Mouse (Mus musculus): ENCODE measurements around the gene Syn2.

Gene Syn2

DNA sequence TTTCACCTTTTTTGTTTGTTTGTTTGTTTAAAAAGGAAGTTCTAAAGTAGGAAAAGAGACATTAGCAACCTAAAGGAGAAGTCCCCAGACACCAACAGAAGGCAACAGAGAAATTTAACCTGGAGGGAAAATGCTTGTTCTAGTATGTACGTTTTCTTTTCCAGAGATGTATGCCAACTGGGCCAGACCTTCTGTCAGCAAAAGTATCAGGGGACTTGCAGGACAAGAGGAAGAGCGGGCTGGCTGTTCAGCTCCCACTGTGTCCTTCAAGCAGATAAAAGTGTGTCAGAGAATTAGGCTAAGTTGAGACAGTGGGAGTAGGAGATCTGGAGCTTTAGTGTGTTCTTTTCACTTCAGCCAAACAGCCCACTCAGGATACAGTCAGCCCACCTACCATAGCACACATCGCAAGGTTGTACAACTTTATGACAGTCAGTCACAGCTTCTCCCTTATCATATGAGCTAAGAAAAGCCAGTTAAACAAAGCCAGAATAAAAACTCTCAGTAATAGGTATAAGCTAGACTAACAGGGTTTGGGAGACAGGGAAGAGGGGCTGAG, 110.9 kb downstream of the Syn2 start:
- DNase-seq (ENCODE audit: low spot score in 2 of 2): no peak

DNA sequence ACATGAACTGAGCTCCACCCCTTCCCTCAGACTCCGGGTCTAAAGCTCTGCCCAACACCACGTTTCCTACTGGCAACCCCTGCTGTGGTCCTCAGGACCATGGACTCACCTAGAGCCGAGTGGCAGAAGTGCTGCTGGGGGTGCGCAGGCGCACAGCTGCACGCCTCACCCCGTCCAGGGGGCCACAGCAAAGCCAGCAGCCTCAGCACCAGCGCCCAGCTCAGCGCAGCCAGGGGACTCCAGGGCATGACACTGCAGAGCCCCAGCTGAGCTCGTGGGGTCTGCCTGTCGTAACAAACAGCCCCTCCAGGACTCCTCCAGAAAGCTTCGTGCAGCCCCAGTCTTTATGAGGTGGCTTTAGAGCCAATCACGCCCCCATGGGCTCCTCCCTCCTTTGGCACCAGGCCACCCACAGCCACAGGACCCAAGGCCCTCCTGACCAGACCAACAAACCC, 116.9 kb downstream of the Syn2 start:
- no peak for DNase-seq (ENCODE audit: low spot score in 2 of 2)

- no peak for DNase-seq (ENCODE audit: low spot score in 2 of 2)
Measured at GRCm38 (mm10) chr6:115252099-115252873, 117.6 kb downstream of the Syn2 start, which contains the start of gene Timp4. Timp4 (minus strand) TSS chr6:115252205.

GRCm38 (mm10) chr6:115255171-115255570, 120.5 kb downstream of the Syn2 start:
- no peak for DNase-seq (ENCODE audit: low spot score in 2 of 2)

DNA sequence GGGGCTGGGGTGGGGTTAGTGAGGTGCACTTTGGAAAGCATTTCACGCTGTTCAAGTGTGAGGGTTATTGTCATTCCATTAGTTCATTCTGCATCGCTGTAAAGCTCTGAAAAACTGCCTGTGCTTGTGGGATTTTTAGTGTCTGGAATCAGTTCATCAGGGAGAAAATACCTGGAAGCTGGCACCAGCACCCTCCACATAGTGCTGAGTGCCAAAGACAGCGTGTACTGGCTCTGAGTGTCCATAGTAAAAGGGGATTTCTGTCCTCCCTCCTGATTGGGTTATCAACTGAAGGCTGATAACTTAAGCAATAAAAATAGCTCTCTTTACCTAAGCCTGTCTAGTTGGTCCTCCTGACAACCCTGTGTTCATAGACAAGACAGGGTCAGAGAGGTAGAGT, 125.8 kb downstream of the Syn2 start:
- no peak for DNase-seq (ENCODE audit: low spot score in 2 of 2)

DNA sequence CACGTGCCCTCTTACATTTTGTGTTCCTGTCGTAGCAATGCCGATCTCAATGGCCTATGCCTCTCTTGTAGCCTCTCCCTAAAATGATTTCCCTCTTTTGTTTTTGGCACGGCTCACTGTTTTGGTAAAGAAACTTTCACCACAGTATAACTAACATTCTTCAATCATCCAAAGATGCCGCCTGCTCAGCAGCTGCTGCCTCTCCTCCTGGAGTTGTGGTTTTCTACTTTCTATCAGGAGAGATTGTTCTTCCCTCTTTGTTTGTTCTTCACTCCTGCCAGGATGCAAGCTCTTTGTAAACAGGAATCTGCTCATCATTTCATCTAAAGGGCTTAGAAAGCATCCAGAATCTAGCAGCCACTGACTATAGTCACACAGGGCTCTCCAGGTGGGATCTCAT, 132.1 kb downstream of the Syn2 start:
- no peak for DNase-seq (ENCODE audit: low spot score in 2 of 2)

DNA sequence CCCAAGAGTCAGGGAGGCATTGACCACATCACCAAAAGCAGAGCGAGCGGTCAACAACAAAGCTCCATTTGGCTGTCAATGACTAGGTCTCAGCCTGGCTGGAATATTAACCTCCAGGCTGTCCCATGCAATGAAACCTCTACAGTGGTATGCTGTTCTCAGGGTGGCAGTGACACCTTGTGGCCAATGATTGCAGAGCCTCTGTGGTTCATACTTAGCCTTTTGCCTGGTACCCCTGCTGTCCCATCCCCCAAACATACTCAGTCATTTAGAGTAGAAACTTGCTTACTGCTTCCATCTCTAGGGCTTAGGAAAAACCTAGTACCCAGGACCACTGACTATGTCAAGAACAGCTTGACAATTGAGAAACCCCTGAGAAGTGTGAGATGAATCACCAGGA, 133.2 kb downstream of the Syn2 start:
- DNase-seq (ENCODE audit: low spot score in 2 of 2): no peak

DNA sequence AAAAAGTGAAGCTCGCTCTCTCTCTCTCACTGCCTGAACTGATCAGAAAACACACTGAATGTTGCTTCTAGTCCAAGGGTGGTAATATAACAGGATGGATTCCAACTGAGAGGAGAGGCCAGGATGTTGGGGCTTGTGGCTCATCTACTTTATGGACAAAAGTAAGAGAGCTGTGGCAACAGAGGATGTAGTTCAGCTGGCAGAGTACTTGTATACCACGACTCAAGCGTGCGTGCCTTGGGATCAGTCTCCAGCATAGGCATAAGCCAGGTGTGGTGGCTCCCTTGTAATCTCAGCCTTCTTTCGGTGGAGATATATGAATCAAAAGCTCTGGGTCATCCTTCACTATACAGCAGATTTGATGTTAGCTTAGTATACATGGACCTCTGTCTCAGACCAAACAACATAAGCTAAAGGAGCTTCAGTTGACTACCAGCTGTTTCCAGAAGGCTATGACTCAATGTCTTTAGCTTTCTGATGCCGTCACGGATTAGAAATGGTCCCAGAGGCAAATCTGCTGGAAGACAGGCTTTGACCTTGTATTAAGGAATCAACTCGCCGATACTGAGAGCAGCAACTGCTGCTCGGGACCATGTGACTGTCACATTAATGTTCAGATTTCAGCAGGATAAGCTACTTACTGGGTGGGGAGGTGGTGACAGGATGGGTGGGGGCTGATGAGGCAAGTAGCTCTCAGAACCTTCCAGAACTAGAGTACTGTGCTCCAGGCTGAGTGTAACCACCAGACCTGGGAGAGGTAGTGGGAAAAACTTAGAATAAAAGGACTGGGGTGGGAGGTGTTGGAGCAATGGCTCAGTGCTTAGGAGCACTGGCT, 134.1 kb downstream of the Syn2 start:
- no peak for DNase-seq (ENCODE audit: low spot score in 2 of 2)

- DNase-seq (ENCODE audit: low spot score in 2 of 2): no peak
Measured at GRCm38 (mm10) chr6:115269561-115269960, 134.9 kb downstream of the Syn2 start.

DNA sequence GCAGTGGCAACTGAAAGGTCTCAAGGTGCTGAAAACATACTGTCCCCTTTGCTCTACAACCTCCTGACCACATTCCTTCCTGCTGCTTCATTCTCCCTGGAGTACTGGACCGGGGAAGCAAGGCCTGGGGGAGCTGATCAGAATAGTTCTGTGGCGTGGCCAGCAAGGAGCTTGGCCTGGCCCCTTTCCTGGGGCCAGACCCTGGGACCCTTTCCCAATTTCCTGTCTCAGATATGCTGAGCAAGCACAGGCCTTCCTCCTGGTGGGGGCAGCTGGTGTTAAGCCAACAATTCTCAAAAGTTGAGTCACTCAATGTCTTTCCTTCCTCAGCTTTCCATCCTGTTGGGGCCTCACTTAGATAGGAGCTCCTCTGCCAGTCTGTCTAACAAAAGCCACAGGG, 135.4 kb downstream of the Syn2 start:
- DNase-seq (ENCODE audit: low spot score in 2 of 2): no peak

DNA sequence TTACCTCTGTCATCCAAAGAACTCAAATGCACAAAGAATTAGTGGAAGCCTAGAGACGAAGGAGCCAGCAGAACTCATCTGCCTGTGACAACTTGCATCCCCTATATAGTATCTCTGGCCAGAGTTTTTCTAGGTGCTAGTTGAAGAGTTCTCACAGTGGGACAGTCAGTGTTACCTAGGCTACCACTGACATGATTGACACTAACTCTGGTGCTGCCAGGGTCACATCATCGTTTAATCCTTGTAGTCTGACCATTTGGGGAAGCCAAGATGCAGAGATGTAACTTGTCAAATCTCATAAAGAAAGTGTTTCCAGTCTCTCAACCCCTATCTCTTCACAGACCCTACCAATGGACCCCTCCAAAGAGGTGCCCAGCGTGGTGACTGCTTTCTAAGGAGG, 136.6 kb downstream of the Syn2 start:
- DNase-seq (ENCODE audit: low spot score in 2 of 2): no peak

- DNase-seq (ENCODE audit: low spot score in 2 of 2): no peak
Measured at GRCm38 (mm10) chr6:115271866-115272271, 137.2 kb downstream of the Syn2 start.

DNA sequence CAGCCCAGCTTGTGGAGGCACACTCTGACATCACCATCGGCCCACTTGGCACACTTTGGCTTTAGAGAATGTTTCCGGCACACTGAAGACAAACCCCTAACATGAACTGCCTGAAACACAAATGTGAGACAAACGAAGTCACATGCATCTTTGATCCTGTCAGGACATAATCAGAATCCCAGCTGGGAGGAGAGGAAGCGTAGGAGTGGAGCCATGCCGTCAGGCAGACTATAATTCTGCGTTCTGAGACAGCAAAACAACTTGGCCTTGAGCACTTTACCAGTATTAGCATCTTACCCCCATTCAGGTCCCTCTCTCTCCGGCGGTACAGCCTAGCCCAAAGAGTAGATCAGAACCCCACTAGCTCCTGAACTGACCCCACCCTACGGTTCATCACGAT, 138.6 kb downstream of the Syn2 start:
- no peak for DNase-seq (ENCODE audit: low spot score in 2 of 2)

- DNase-seq (ENCODE audit: low spot score in 2 of 2): no peak
Measured at GRCm38 (mm10) chr6:115274705-115275104, 140.0 kb downstream of the Syn2 start.

GRCm38 (mm10) chr6:115275116-115275815, 140.6 kb downstream of the Syn2 start:
- DNase-seq (ENCODE audit: low spot score in 2 of 2): no peak

DNA sequence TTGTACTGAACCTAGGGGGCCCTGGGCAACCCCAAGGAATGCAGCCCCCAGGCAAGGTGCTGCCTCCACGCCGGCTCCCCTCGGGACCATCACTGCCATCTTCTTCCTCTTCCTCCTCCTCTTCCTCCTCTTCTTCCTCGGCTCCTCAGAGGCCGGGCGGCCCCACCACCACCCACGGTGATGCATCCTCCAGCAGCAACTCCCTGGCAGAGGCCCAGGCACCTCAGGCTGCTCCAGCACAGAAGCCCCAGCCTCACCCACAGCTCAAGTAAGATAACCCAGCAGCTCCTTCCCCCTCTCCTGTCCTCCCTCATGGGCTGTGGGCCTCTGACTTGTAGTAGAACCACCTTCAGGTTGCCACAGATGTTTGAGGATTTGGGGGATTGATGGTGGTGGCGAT, 143.4 kb downstream of the Syn2 start:
- DNase-seq (ENCODE audit: low spot score in 2 of 2): no peak

DNA sequence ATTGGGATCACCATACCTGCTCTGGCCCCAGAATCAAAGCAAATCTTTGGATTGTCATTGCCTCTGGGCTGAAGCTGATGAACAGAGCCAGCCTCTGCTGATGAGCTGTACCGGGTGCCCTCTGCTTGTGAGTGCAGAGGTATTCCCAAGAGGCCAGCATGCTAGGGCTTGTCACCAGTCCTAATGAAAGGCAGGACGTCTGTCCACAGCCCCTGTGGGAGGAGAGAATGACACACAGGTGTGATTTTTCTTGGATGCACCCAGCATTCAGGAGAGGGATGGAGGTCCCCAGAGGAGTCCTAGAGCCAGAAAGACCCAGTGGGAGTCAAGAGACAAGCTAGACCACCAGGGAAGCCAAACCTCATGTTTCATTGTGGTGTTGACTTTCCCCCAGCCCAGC, 144.9 kb downstream of the Syn2 start:
- no peak for DNase-seq (ENCODE audit: low spot score in 2 of 2)

DNA sequence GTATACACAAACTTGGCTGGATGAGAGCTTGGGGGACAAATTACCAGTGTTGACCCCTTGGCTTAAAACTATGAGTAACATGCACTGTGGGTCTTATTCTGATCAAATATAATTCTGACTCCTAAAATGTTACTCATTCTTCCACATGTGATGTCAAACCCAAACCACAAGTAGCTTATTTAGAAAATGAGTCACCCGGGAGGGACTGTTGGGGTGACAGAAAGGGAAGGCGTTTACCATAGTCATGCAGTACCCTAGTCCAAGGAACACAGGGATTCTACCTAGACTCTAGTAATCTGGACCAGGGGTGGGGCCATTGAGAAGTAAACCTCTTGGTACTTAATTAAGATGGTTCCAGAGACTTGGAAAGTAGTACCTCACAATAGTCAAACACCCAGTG, 149.5 kb downstream of the Syn2 start:
- DNase-seq (ENCODE audit: low spot score in 2 of 2): no peak

DNA sequence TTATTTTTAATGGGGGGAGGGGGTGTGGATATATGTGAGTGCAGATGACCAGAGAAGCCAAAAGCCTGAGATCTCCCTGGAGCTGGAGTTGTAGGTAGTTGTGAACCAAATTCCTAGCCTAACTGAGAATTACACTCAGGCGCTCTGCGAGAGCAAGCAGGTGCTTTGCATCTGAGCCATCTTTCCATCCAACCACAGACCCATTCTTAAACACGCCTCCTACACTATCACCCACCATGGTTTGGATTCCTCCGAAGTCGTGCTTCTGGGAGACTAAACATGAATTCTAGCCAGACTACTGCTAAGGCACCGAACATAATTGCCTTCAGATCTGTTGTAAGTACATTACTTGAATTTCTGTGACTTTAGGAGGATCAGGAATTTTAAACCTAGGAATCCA, 151.7 kb downstream of the Syn2 start:
- DNase-seq (ENCODE audit: low spot score in 2 of 2): no peak

GRCm38 (mm10) chr6:115288223-115288622, 153.5 kb downstream of the Syn2 start:
- no peak for DNase-seq (ENCODE audit: low spot score in 2 of 2)

- DNase-seq (ENCODE audit: low spot score in 2 of 2): no peak
Measured at GRCm38 (mm10) chr6:115290561-115290960, 155.9 kb downstream of the Syn2 start.

DNA sequence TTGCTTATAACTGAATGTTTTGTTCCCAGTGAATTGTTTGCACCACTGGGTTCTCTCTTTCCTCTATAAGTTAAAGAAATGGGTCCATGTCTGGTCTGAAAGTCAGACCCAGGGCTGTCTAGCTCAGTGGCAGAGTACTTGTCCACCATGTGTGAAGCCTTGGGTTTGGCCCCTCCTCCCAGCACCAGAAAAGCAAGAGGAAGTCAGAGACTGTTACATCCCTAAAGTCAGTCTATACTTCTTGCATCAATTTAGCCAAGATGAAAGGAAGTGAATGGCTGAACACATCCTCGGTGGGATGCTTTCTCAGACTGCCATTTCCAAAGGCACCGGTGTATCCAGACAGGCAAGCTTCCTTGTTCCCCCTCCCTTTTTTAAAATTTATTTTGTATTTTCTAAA, 156.4 kb downstream of the Syn2 start:
- no peak for DNase-seq (ENCODE audit: low spot score in 2 of 2)

Measured in natural killer cell, adult 2 months (primary cell).